Mouse (Mus musculus) lung, embryonic 15.5 days (tissue): ENCODE measurements around the gene Extl1. TPM values are rescaled to one million over a fixed set of nuclear protein-coding genes. Genes with fewer than 3 reads are reported as not detected.
A peak's percentile ranks its signal among the peaks of the same experiment; 100 is the strongest.

Experiments used
- ATAC-seq: fragments of 200-750 bp; cut with Nextera tagmentation; 2 replicates; pipeline ENCODE4 v1.8.0; 2017; ENCODE audit warnings: moderate number of reproducible peaks, borderline replicate concordance; ENCODE audit not compliant: low FRiP score, low TSS enrichment; ENCODE audit errors: extremely low read depth
- H3K27ac ChIP-seq: fragments of 300-500 bp; sonication (generic); 2 replicates; pipeline ENCODE4 v1.5.1; 2015; ENCODE audit warnings: moderate library complexity, mild to moderate bottlenecking, inconsistent platforms
- H3K27me3 ChIP-seq: fragments of 300-500 bp; sonication (generic); 2 replicates; pipeline ENCODE4 v1.6.1; 2015; ENCODE audit warnings: inconsistent platforms
- H3K36me3 ChIP-seq: fragments of 300-500 bp; sonication (generic); 2 replicates; pipeline ENCODE4 v1.6.1; 2015; ENCODE audit warnings: inconsistent platforms
- H3K4me1 ChIP-seq: fragments of 300-500 bp; sonication (generic); 2 replicates; pipeline ENCODE4 v1.6.1; 2015; ENCODE audit warnings: inconsistent platforms
- H3K4me2 ChIP-seq: fragments of 300-500 bp; sonication (generic); 2 replicates; pipeline ENCODE4 v1.6.1; 2015; ENCODE audit warnings: inconsistent platforms, mild to moderate bottlenecking, moderate library complexity
- H3K4me3 ChIP-seq: fragments of 300-500 bp; sonication (generic); 2 replicates; pipeline ENCODE4 v1.5.1; 2015; ENCODE audit warnings: mild to moderate bottlenecking, inconsistent platforms
- H3K9ac ChIP-seq: fragments of 300-500 bp; sonication (generic); 2 replicates; pipeline ENCODE4 v1.6.1; 2015; ENCODE audit warnings: inconsistent platforms
- H3K9me3 ChIP-seq: fragments of 300-500 bp; sonication (generic); 2 replicates; pipeline ENCODE4 v1.6.1; 2016; ENCODE audit warnings: inconsistent platforms
- WGBS: fragments of 180-500 bp; shearing (Covaris S2); methylation state at CpG from one replicate; pipeline ENCODE4 v1.1.7; 2015; 5-methylcytosine and 5-hydroxymethylcytosine counted together
- polyA plus RNA-seq: library from polyadenylated mRNA; unstranded; fragments of >200 nt; fragmentation: Nextera tagmentation; extraction: Ambion mirVana; gene quantifications from 2 replicates; pipeline ENCODE4 v1.2.1, GENCODE M21; 2015

The Extl1 gene
- polyA plus RNA-seq, 1 experiment from 2014 or later: 2.7 TPM

DNA sequence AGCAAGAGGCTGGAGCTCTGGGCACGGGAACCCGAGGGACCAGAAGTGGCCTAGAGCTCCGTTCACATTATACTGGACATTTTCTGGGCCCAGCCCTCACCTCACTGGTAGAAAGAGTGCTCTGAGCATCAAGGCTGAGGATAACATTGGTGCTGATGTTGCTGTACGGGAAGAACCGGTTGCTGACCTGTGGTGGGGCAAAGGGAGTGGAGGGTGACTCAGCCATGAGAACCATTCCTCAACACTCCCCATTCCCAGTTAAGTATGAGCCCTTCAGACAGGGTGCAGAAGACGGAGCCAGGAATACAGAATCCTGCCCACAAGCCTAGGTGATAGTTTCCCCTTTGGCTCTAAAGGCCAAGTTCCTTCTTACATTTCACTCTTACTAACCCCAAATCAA, 24.0 kb downstream of the Extl1 start:
- WGBS: 77% methylated on average over 6 of the region's 6 CpGs
- Histone ChIP-seq H3K36me3 (no peaks in the 10 kb centered on the region), H3K9ac (no peak overlapping the region), H3K9me3 (no peaks in the 10 kb centered on the region), H3K4me2 (no peak overlapping the region), H3K4me1 (peaks cover 32% of the 10 kb centered on the region), H3K27ac (no peak overlapping the region), H3K27me3 (peaks cover 4% of the 10 kb centered on the region; the same call in 1 of the 2 replicates), H3K4me3 (no peak overlapping the region)
- ATAC-seq: no peak

- Histone ChIP-seq H3K4me3 (no peak overlapping the region), H3K4me2 (peak overlapping the region; percentile 37), H3K27me3 (peaks cover 4% of the 10 kb centered on the region; the same call in 1 of the 2 replicates), H3K9ac (no peak overlapping the region), H3K27ac (peak overlapping the region; percentile 48), H3K9me3 (no peaks in the 10 kb centered on the region), H3K36me3 (no peaks in the 10 kb centered on the region), H3K4me1 (peaks cover 26% of the 10 kb centered on the region)
- 35% methylated on average over 17 of the region's 17 CpGs for WGBS
- no peak for ATAC-seq
Measured at GRCm38 (mm10) chr4:134357461-134357771, 26.2 kb downstream of the Extl1 start.

DNA sequence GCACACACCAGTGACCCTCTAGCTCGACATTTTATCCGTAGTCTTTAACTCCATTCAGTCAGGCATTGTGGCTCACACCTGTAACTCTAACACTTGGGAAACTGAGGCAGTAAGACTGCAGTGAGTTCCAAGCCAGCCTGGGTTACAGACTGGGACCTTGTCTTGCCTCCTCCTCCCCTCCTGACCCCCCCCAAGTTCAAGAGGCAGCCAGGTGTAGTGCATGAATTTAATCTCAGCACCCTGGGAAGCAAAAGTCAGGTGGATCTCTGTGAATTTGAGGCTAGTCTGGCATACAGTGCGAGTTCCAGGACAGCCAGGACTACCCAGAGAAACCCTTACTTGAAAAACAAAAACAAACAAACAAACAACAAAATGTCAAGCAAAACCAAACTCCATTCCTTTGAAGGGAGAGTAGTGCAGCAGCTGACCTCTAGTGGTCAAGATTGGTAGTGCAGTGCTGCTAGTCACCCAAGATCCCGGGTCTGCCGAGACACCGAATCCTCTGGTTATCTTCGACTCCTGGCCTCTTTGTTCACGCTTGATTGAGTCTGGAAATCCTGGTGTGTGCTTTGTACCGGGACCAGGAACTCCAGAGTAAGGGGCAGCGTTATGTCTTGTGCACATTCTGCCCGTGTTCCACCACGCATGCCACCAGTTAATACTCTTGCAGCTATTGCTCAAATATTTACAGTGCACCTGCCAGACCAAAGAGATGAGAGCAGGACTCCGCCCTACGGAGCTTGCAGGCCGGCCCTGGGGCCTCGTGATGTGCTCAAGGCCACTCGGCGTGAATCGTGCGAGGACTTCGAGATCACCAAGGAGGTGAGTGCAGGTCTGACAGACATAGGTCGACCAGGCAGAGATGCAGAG, 26.8 kb downstream of the Extl1 start:
- ATAC-seq: no peak; the same call in 1 of the 2 replicates
- Histone ChIP-seq H3K27me3 (peaks cover 4% of the 10 kb centered on the region; the same call in 1 of the 2 replicates), H3K36me3 (no peaks in the 10 kb centered on the region), H3K27ac (peak overlapping the region; percentile 48), H3K9ac (no peak overlapping the region), H3K9me3 (no peaks in the 10 kb centered on the region), H3K4me3 (no peak overlapping the region), H3K4me1 (peaks cover 31% of the 10 kb centered on the region), H3K4me2 (peak overlapping the region; percentile 37)
- WGBS: 16% methylated on average over 22 of the region's 22 CpGs

DNA sequence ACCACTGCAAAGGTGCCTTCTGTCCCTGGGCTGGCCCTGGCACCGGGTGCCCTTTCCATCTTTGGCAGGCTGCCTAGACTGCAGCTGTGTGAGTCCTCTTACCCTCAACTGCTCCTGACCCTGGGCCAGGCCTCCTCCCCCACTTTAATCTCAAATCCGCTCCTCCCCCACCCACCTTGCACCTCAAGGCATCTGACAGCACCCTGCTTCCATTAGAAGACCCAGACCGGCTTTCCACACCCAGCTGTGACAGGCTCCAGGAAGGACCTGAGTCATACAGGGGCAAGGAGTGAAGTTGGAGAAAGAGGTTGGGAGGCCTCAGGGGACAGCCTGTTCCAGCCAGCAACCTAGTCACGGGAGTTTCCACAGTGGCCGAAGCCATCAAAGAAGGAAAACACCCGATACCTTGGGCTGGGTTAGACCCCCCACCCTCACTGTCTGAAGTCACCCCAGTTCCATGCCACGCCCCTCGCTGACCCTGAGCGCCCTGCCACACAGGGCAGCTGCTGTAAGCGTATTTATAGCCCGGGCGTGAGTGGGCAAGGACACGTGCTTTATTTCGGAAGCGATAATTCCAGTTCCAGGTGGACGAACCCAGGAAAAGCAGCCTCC, 27.7 kb downstream of the Extl1 start:
- Histone ChIP-seq H3K4me1 (peaks cover 39% of the 10 kb centered on the region), H3K27ac (peak overlapping the region; percentile 48), H3K36me3 (no peaks in the 10 kb centered on the region), H3K9me3 (no peaks in the 10 kb centered on the region), H3K27me3 (peaks cover 4% of the 10 kb centered on the region; the same call in 1 of the 2 replicates), H3K4me3 (no peak overlapping the region), H3K4me2 (0 out of 2 replicates have a peak overlapping the region, but pooled peaks have one; percentile 7), H3K9ac (no peak overlapping the region)
- 0 out of 2 replicates have a peak, but pooled peaks have one; percentile 11 for ATAC-seq
- 26% methylated on average over 16 of the region's 16 CpGs for WGBS

DNA sequence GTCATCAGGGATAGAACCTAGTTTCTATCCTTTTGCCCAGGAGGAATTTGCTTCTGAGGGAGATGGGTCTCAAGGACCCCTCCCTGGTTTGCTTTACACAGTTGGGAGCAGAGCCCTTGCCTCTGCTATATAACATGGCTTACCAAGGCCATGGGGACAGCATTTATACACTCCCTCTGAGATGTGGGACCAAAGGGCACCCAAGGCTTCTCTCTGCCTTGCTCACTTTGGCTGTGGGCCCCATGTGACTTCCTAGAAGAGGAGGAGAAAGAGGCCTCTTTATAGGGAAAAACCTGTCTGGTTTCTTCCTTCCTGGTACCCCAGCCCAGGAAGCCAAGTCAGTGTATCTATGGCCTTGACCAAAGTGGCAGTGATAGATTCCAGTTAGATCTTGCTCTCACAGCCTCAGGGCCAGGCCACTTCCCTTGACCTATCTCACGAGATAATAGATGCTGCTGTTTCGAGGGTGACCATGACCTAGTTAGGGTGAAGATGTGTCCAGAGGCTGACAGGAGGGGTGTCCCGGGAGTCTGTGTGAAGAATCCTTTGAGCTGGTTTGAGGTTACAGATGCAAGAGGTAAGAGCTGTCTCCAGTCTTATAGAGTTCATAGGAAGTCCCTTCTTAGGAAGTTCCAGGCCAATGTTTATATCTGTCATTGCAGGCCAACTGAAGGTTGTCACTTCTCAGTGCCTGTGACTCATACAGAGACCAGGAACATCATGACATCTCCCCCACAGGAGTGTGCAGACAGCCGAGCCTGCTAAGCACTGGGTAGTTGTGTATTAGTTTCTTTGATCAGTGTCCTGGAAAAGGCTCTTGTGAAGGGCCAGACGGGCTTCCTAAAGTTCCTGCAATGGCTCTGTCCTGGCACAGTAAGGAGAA, 29.9 kb downstream of the Extl1 start:
- 64% methylated on average over 5 of the region's 5 CpGs for WGBS
- H3K4me2 ChIP-seq: no peak overlapping the region
- no peaks in the 10 kb centered on the region for H3K9me3 ChIP-seq
- no peaks in the 10 kb centered on the region for H3K36me3 ChIP-seq
- peaks cover 39% of the 10 kb centered on the region for H3K4me1 ChIP-seq
- H3K9ac ChIP-seq: no peak overlapping the region
- no peak overlapping the region for H3K27ac ChIP-seq
- 0 out of 2 replicates have a peak, but pooled peaks cover 4% of the 10 kb centered on the region for H3K27me3 ChIP-seq
- no peak overlapping the region for H3K4me3 ChIP-seq
- ATAC-seq: no peak

- no peak overlapping the region for H3K4me2 ChIP-seq
- no peak for ATAC-seq
- H3K27me3 ChIP-seq: 0 out of 2 replicates have a peak, but pooled peaks cover 3% of the 10 kb centered on the region
- 66% methylated on average over 7 of the region's 7 CpGs for WGBS
- H3K4me1 ChIP-seq: peaks cover 39% of the 10 kb centered on the region
- H3K36me3 ChIP-seq: no peaks in the 10 kb centered on the region
- H3K9ac ChIP-seq: no peak overlapping the region
- H3K4me3 ChIP-seq: no peak overlapping the region
- no peak overlapping the region for H3K27ac ChIP-seq
- H3K9me3 ChIP-seq: no peaks in the 10 kb centered on the region
Measured at GRCm38 (mm10) chr4:134352929-134353328, 30.7 kb downstream of the Extl1 start.

DNA sequence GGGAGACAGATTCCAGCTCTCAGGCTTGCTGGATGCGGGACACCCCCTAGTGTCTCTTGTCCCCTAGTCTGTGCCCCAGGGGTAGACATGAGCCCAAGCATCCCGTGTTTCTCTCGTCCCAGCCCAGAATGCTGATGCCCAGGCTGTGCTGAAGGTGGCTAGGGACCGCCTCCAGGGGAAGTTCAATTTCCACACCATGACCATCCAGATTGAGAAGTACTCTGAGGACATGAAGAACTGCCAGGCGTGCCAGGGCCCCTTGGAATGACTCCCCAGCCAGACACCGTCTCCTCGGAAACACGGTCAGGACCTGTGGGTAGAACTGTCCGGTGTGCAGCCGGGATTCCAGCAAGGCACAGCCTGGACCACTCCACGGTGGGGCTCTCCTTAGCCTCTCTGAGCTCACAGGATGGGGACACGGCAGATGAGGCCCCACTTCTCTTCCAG, 31.4 kb downstream of the Extl1 start:
- H3K9ac ChIP-seq: no peak overlapping the region
- no peaks in the 10 kb centered on the region for H3K27me3 ChIP-seq
- H3K4me2 ChIP-seq: no peak overlapping the region
- ATAC-seq: no peak
- WGBS: 67% methylated on average over 12 of the region's 12 CpGs
- H3K27ac ChIP-seq: no peak overlapping the region
- H3K4me3 ChIP-seq: no peak overlapping the region
- no peaks in the 10 kb centered on the region for H3K9me3 ChIP-seq
- no peaks in the 10 kb centered on the region for H3K36me3 ChIP-seq
- H3K4me1 ChIP-seq: peaks cover 33% of the 10 kb centered on the region

GRCm38 (mm10) chr4:134351329-134352260, 32.1 kb downstream of the Extl1 start:
- no peaks in the 10 kb centered on the region for H3K9me3 ChIP-seq
- peaks cover 28% of the 10 kb centered on the region for H3K4me1 ChIP-seq
- no peak overlapping the region for H3K4me3 ChIP-seq
- no peak for ATAC-seq
- no peak overlapping the region for H3K4me2 ChIP-seq
- H3K36me3 ChIP-seq: no peaks in the 10 kb centered on the region
- H3K9ac ChIP-seq: no peak overlapping the region
- H3K27ac ChIP-seq: no peak overlapping the region
- WGBS: 43% methylated on average over 18 of the region's 18 CpGs
- H3K27me3 ChIP-seq: no peaks in the 10 kb centered on the region

DNA sequence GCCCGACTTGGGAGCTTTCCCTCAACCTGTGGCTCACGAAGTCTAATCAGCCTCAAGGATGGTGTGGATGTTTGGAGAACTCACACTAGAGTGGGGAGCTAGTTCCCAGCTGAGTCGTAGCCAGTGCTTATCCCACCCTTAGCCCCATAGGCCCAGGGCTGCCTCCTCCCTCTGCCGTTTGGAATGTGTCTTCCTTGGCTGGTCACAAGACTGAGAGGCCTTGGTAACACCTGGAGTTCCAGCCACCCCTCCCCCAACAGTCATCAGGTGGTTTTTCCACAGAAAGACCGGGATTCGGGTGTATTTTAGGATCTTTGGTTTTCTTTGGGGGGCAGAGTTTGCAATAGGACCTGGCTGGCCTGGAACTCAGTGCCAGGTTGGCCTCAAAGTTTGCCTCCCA, 33.0 kb downstream of the Extl1 start:
- Histone ChIP-seq H3K4me1 (peaks cover 19% of the 10 kb centered on the region), H3K27me3 (peaks cover 7% of the 10 kb centered on the region), H3K27ac (no peak overlapping the region), H3K9me3 (no peaks in the 10 kb centered on the region), H3K4me2 (no peak overlapping the region), H3K36me3 (no peaks in the 10 kb centered on the region), H3K9ac (no peak overlapping the region), H3K4me3 (no peak overlapping the region)
- no peak for ATAC-seq
- WGBS: 79% methylated on average over 6 of the region's 6 CpGs

DNA sequence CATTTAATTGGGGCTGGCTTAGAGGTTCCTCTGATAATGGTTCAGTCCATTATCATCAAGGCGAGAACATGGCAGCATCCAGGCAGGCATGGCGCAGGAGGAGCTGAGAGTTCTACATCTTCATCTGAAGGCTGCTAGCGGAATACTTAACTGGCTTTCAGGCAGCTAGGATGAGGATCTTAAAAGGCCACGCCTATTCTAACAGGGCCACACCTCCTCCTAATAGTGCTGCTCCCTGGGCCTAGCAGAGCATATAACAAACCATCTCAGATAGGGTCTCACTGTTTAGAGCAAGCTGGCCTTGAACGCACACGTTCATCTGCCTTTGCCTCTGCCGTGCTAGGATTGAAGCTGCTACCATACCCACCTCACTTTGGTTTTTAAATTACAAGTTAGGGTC, 33.8 kb downstream of the Extl1 start:
- Histone ChIP-seq H3K36me3 (no peaks in the 10 kb centered on the region), H3K4me3 (no peak overlapping the region), H3K4me1 (peaks cover 13% of the 10 kb centered on the region), H3K9ac (no peak overlapping the region), H3K27me3 (peaks cover 13% of the 10 kb centered on the region), H3K27ac (no peak overlapping the region), H3K9me3 (no peaks in the 10 kb centered on the region), H3K4me2 (no peak overlapping the region)
- ATAC-seq: no peak
- 84% methylated on average over 7 of the region's 7 CpGs for WGBS

DNA sequence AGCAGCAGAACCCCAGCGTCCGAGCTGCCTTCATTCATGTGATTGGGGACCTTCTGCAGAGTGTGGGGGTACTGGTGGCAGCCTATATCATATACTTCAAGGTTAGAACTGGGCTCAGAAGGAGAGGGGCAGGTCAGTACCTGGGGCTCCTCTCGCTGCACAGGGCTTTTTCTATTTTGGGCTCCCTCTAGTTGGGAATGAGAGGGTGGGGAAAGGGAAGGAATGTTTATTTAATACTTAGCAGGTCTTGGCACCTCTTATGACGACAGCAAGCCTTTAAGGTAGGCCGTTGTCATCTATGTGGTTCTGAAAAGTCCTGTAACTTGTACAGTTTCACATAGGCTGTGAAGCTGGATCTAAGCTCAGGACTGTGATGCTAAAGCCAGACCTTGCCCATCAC, 35.1 kb downstream of the Extl1 start:
- Histone ChIP-seq H3K9me3 (no peaks in the 10 kb centered on the region), H3K9ac (no peak overlapping the region), H3K4me3 (no peak overlapping the region), H3K36me3 (no peaks in the 10 kb centered on the region), H3K27ac (peak overlapping the region; percentile 15; the same call in 1 of the 2 replicates), H3K4me1 (peaks cover 18% of the 10 kb centered on the region), H3K4me2 (no peak overlapping the region), H3K27me3 (peaks cover 25% of the 10 kb centered on the region)
- no peak for ATAC-seq
- WGBS: 52% methylated on average over 5 of the region's 5 CpGs
